ENCODE assay signal across 8 mouse cellular contexts in genomic region chr5:96375391-96375831, GRCm38 (mm10). TPM values are rescaled to one million over a fixed set of nuclear protein-coding genes. Genes with fewer than 3 reads are reported as not detected.
DNase-seq lines count a peak whose midpoint lies in the region; ATAC-seq and TF ChIP-seq lines count a peak whose summit lies in the region.

No protein-coding gene starts in this region.

- no peak for TF ChIP-seq CTCF in hindbrain, postnatal 0 days (IDR thresholded peaks at IDR 0.05; ENCODE audit: low read depth)

- H3K9me3 ChIP-seq in heart, embryonic 10.5 days, result no peaks in the 10 kb centered on the region
- H3K9me3 ChIP-seq in hindbrain, postnatal 0 days (ENCODE audit: low read length), result no peaks in the 10 kb centered on the region
- no peaks in the 10 kb centered on the region for H3K9me3 ChIP-seq in midbrain, embryonic 16.5 days (replicated peaks; ENCODE audit: control insufficient read depth, low read length, poor library complexity, severe bottlenecking)

- peak overlapping the region; percentile 87 for H3K27ac ChIP-seq in heart, embryonic 10.5 days
- H3K27ac ChIP-seq in hindbrain, postnatal 0 days, result no peak overlapping the region
- no peak overlapping the region for H3K27ac ChIP-seq in midbrain, embryonic 16.5 days (ENCODE audit: low read length)

- H3K4me1 ChIP-seq in heart, embryonic 10.5 days, result peaks cover 12% of the 10 kb centered on the region
- H3K4me1 ChIP-seq in hindbrain, postnatal 0 days (ENCODE audit: insufficient read depth, low read length), result peaks cover 4% of the 10 kb centered on the region; the same call in 1 of the 2 replicates
- peaks cover 15% of the 10 kb centered on the region for H3K4me1 ChIP-seq in midbrain, embryonic 16.5 days (ENCODE audit: control insufficient read depth, insufficient read depth, low read length)

- H3K4me3 ChIP-seq in heart, embryonic 10.5 days, result peak overlapping the region; percentile 87
- H3K4me3 ChIP-seq in hindbrain, postnatal 0 days (ENCODE audit: low read length), result peak overlapping the region; percentile 55
- peak overlapping the region; percentile 68 for H3K4me3 ChIP-seq in midbrain, embryonic 16.5 days (ENCODE audit: low read depth, low read length)

- intact Hi-C loops in heart, postnatal 36 days (cut with DNase I), result no loop called here

- H3K27me3 ChIP-seq in heart, embryonic 10.5 days (ENCODE audit: insufficient read depth, poor library complexity, severe bottlenecking), result no peaks in the 10 kb centered on the region
- no peaks in the 10 kb centered on the region for H3K27me3 ChIP-seq in hindbrain, postnatal 0 days (ENCODE audit: insufficient read depth, low read length)
- H3K27me3 ChIP-seq in midbrain, embryonic 16.5 days (ENCODE audit: control insufficient read depth, insufficient read depth, low read depth, low read length), result no peaks in the 10 kb centered on the region

- no peak for ATAC-seq in hindbrain, postnatal 0 days
- no peak for ATAC-seq in midbrain, embryonic 16.5 days

- peak overlapping the region; percentile 51; the same call in 1 of the 2 replicates for H3K9ac ChIP-seq in hindbrain, postnatal 0 days (replicated peaks; ENCODE audit: low read length)
- H3K9ac ChIP-seq in midbrain, embryonic 16.5 days (ENCODE audit: low read depth, low read length), result peak overlapping the region; percentile 22

- no peaks in the 10 kb centered on the region for H3K36me3 ChIP-seq in heart, embryonic 10.5 days
- H3K36me3 ChIP-seq in hindbrain, postnatal 0 days (ENCODE audit: insufficient read depth, low read length), result no peaks in the 10 kb centered on the region
- no peaks in the 10 kb centered on the region for H3K36me3 ChIP-seq in midbrain, embryonic 16.5 days (ENCODE audit: control insufficient read depth, insufficient read depth, low read length)

- WGBS in heart, embryonic 10.5 days, result 3% methylated on average over 16 of the region's 17 CpGs
- 0% methylated on average over 13 of the region's 17 CpGs for WGBS in hindbrain, postnatal 0 days
- WGBS in midbrain, embryonic 16.5 days, result 0% methylated on average over 7 of the region's 17 CpGs

- no peak for DNase-seq in heart, embryonic 10.5 days (ENCODE audit: low spot score)
- no peak for DNase-seq in heart, postnatal 36 days
- peak; percentile 19 for DNase-seq in embryo, embryonic 11.5 days (ENCODE audit: low read depth, low spot score)
- peak; percentile 10 for DNase-seq in hindbrain, postnatal 0 days (ENCODE audit: low spot score)
- DNase-seq in thymus, postnatal 4 days, result no peak
- no peak for DNase-seq in spleen, postnatal 4 days (ENCODE audit: low spot score in 2 of 2)
- no peak for DNase-seq in adrenal gland, postnatal 36 days

- peak overlapping the region; percentile 94 for H3K4me2 ChIP-seq in hindbrain, postnatal 0 days (ENCODE audit: low read depth, low read length)
- H3K4me2 ChIP-seq in midbrain, embryonic 16.5 days (ENCODE audit: low read length), result peak overlapping the region; percentile 96

RNA-seq across cellular contexts. Expression of gene Fras1, which starts 1.7 kb away (rescaled TPM):
- 18.7 and 26.9 TPM in 2 replicates for polyA plus RNA-seq in heart, embryonic 10.5 days (2016; fragmentation: Nextera tagmentation; extraction: Ambion mirVana)
- 1 to 10 TPM; 1.3 to 1.5 TPM for total RNA-seq in heart, postnatal 36 days (2021)
- 10.1 and 15.3 TPM in 2 replicates for total RNA-seq in hindbrain, postnatal 0 days (2014; rRNA removed)
- 2.9 and 3.9 TPM in 2 replicates for polyA plus RNA-seq in hindbrain, postnatal 0 days (2015; fragmentation: Nextera tagmentation; extraction: Ambion mirVana)
- polyA plus RNA-seq in midbrain, embryonic 16.5 days (2015; fragmentation: Nextera tagmentation; extraction: Ambion mirVana), result 4.2 and 4.6 TPM in 2 replicates
- total RNA-seq in adrenal gland, postnatal 36 days (2021), result 1 to 10 TPM; 2.0 to 2.4 TPM

Comparison
In these comparisons a context has a peak if more than half of its experiments do, and no peak if none do; other contexts are left out.
1. DNase-seq: peak in embryo, embryonic 11.5 days (single experiment) and hindbrain, postnatal 0 days (single experiment); none in heart, embryonic 10.5 days (single experiment), heart, postnatal 36 days (0 of 2), thymus, postnatal 4 days (single experiment), spleen, postnatal 4 days (0 of 2) and adrenal gland, postnatal 36 days (0 of 2).
2. Peak in every context shown above with its lines, with median percentiles within 50 percentile points of each other: H3K4me3 ChIP-seq.